Mouse (Mus musculus) hindbrain, embryonic 15.5 days (tissue): ENCODE measurements around the gene Slc46a1. TPM values are rescaled to one million over a fixed set of nuclear protein-coding genes. Genes with fewer than 3 reads are reported as not detected.
A peak's percentile ranks its signal among the peaks of the same experiment; 100 is the strongest.

Source experiments
- ATAC-seq: fragments of 200-750 bp; cut with Nextera tagmentation; 2 replicates; pipeline ENCODE4 v1.8.0; 2017; ENCODE audit warnings: low read depth, moderate number of reproducible peaks, moderate TSS enrichment; ENCODE audit not compliant: low FRiP score
- H3K27ac ChIP-seq: fragments of 300-500 bp; sonication (generic); replicated peaks from 2 replicates; pipeline ENCODE4 v1.5.1; 2015; ENCODE audit warnings: mild to moderate bottlenecking, inconsistent platforms
- H3K27me3 ChIP-seq: fragments of 300-500 bp; sonication (generic); 2 replicates; pipeline ENCODE4 v1.6.1; 2015; ENCODE audit warnings: control low read depth, inconsistent platforms
- H3K36me3 ChIP-seq: fragments of 300-500 bp; sonication (generic); 2 replicates; pipeline ENCODE4 v1.6.1; 2015; ENCODE audit warnings: control low read depth, inconsistent platforms
- H3K4me1 ChIP-seq: fragments of 300-500 bp; sonication (generic); replicated peaks from 2 replicates; pipeline ENCODE4 v1.6.1; 2015; ENCODE audit warnings: control low read depth, inconsistent platforms
- H3K4me2 ChIP-seq: fragments of 300-500 bp; sonication (generic); 2 replicates; pipeline ENCODE4 v1.6.1; 2015; ENCODE audit warnings: moderate library complexity, mild to moderate bottlenecking, inconsistent platforms
- H3K4me3 ChIP-seq: fragments of 300-500 bp; sonication (generic); 2 replicates; pipeline ENCODE4 v1.5.1; 2015; ENCODE audit warnings: mild to moderate bottlenecking, inconsistent platforms
- H3K9ac ChIP-seq: fragments of 300-500 bp; sonication (generic); 2 replicates; pipeline ENCODE4 v1.6.1; 2015; ENCODE audit warnings: inconsistent platforms
- H3K9me3 ChIP-seq: fragments of 300-500 bp; sonication (generic); 2 replicates; pipeline ENCODE4 v1.6.1; 2016; ENCODE audit warnings: control low read depth, inconsistent platforms
- WGBS: fragments of 180-500 bp; shearing (Covaris S2); methylation state at CpG from one replicate; pipeline ENCODE4 v1.1.7; 2015; 5-methylcytosine and 5-hydroxymethylcytosine counted together
- polyA plus RNA-seq: library from polyadenylated mRNA; unstranded; fragments of >200 nt; fragmentation: Nextera tagmentation; extraction: Ambion mirVana; gene quantifications from 2 replicates; pipeline ENCODE4 v1.2.1, GENCODE M21; 2015

The Slc46a1 gene
- polyA plus RNA-seq, 1 experiment from 2014 or later = 28.4 TPM

- H3K9ac ChIP-seq = no peak overlapping the region
- H3K4me3 ChIP-seq = no peak overlapping the region
- 73% methylated on average over 5 of the region's 5 CpGs for WGBS
- no peak overlapping the region for H3K4me2 ChIP-seq
- no peaks in the 10 kb centered on the region for H3K36me3 ChIP-seq
- H3K9me3 ChIP-seq = no peaks in the 10 kb centered on the region
- no peaks in the 10 kb centered on the region for H3K27me3 ChIP-seq
- no peak for ATAC-seq
- peaks cover 18% of the 10 kb centered on the region for H3K4me1 ChIP-seq
- no peak overlapping the region for H3K27ac ChIP-seq
These were observed 2.8 kb upstream of the Slc46a1 start for GRCm38 (mm10) chr11:78462669-78463068.

- Histone ChIP-seq H3K4me1 (peaks cover 18% of the 10 kb centered on the region), H3K4me2 (no peak overlapping the region), H3K36me3 (no peaks in the 10 kb centered on the region), H3K27me3 (no peaks in the 10 kb centered on the region), H3K9ac (no peak overlapping the region), H3K9me3 (no peaks in the 10 kb centered on the region), H3K4me3 (no peak overlapping the region), H3K27ac (no peak overlapping the region)
- WGBS = 70% methylated on average over 13 of the region's 13 CpGs
- ATAC-seq = no peak
These were observed 2.0 kb upstream of the Slc46a1 start for GRCm38 (mm10) chr11:78463286-78464036.

- no peaks in the 10 kb centered on the region for H3K9me3 ChIP-seq
- H3K27ac ChIP-seq = peak overlapping the region; percentile 91; the same call in 1 of the 2 replicates
- H3K9ac ChIP-seq = no peak overlapping the region
- no peaks in the 10 kb centered on the region for H3K36me3 ChIP-seq
- H3K4me2 ChIP-seq = peak overlapping the region; percentile 88
- no peak; the same call in 1 of the 2 replicates for ATAC-seq
- no peaks in the 10 kb centered on the region for H3K27me3 ChIP-seq
- peaks cover 18% of the 10 kb centered on the region for H3K4me1 ChIP-seq
- WGBS = 17% methylated on average over 9 of the region's 9 CpGs
- H3K4me3 ChIP-seq = peak overlapping the region; percentile 82
These were observed 381 bp upstream of the Slc46a1 start for GRCm38 (mm10) chr11:78465116-78465515.

GRCm38 (mm10) chr11:78466242-78466912 is 880 bp downstream of the Slc46a1 start:
- Histone ChIP-seq H3K4me2 (peak overlapping the region; percentile 88), H3K9ac (peak overlapping the region; percentile 86), H3K9me3 (no peaks in the 10 kb centered on the region), H3K27ac (peak overlapping the region; percentile 91), H3K36me3 (no peaks in the 10 kb centered on the region), H3K4me1 (peaks cover 18% of the 10 kb centered on the region), H3K4me3 (peak overlapping the region; percentile 82), H3K27me3 (no peaks in the 10 kb centered on the region)
- peak; percentile 33 for ATAC-seq
- 48% methylated on average over 23 of the region's 23 CpGs for WGBS

- Histone ChIP-seq H3K9me3 (no peaks in the 10 kb centered on the region), H3K4me1 (peaks cover 18% of the 10 kb centered on the region), H3K9ac (no peak overlapping the region), H3K36me3 (no peaks in the 10 kb centered on the region), H3K4me2 (no peak overlapping the region), H3K27me3 (no peaks in the 10 kb centered on the region), H3K4me3 (no peak overlapping the region), H3K27ac (no peak overlapping the region)
- ATAC-seq = no peak
- 85% methylated on average over 7 of the region's 7 CpGs for WGBS
These were observed 2.0 kb downstream of the Slc46a1 start for GRCm38 (mm10) chr11:78467515-78467914.

GRCm38 (mm10) chr11:78467932-78468331 is 2.4 kb downstream of the Slc46a1 start:
- Histone ChIP-seq H3K27me3 (no peaks in the 10 kb centered on the region), H3K9me3 (no peaks in the 10 kb centered on the region), H3K9ac (no peak overlapping the region), H3K4me3 (no peak overlapping the region), H3K4me1 (peaks cover 18% of the 10 kb centered on the region), H3K4me2 (no peak overlapping the region), H3K27ac (no peak overlapping the region), H3K36me3 (no peaks in the 10 kb centered on the region)
- no peak for ATAC-seq
- 71% methylated on average over 3 of the region's 3 CpGs for WGBS

- Histone ChIP-seq H3K9me3 (no peaks in the 10 kb centered on the region), H3K27me3 (no peaks in the 10 kb centered on the region), H3K27ac (no peak overlapping the region), H3K36me3 (0 out of 2 replicates have a peak, but pooled peaks cover 9% of the 10 kb centered on the region), H3K4me1 (peaks cover 6% of the 10 kb centered on the region), H3K9ac (no peak overlapping the region), H3K4me2 (no peak overlapping the region), H3K4me3 (no peak overlapping the region)
- no peak for ATAC-seq
- 95% methylated on average over 10 of the region's 10 CpGs for whole genome bisulfite sequencing
These were observed 6.0 kb downstream of the Slc46a1 start for GRCm38 (mm10) chr11:78471326-78472103.

GRCm38 (mm10) chr11:78475289-78475688 is 9.8 kb downstream of the Slc46a1 start:
- Histone ChIP-seq H3K9ac (no peak overlapping the region), H3K4me2 (no peak overlapping the region), H3K36me3 (peaks cover 15% of the 10 kb centered on the region; the same call in 1 of the 2 replicates), H3K4me3 (no peak overlapping the region), H3K4me1 (no peaks in the 10 kb centered on the region), H3K9me3 (no peaks in the 10 kb centered on the region), H3K27me3 (no peaks in the 10 kb centered on the region), H3K27ac (no peak overlapping the region)
- 82% methylated on average over 3 of the region's 3 CpGs for WGBS
- no peak for ATAC-seq

GRCm38 (mm10) chr11:78483639-78484038 is 18.1 kb downstream of the Slc46a1 start:
- H3K4me1 ChIP-seq = no peaks in the 10 kb centered on the region
- WGBS = 66% methylated on average over 7 of the region's 7 CpGs
- H3K4me3 ChIP-seq = no peak overlapping the region
- no peak for ATAC-seq
- no peaks in the 10 kb centered on the region for H3K9me3 ChIP-seq
- H3K36me3 ChIP-seq = peaks cover 61% of the 10 kb centered on the region
- no peaks in the 10 kb centered on the region for H3K27me3 ChIP-seq
- H3K4me2 ChIP-seq = no peak overlapping the region
- H3K27ac ChIP-seq = no peak overlapping the region
- H3K9ac ChIP-seq = no peak overlapping the region

- Histone ChIP-seq H3K4me2 (no peak overlapping the region), H3K27me3 (no peaks in the 10 kb centered on the region), H3K9me3 (no peaks in the 10 kb centered on the region), H3K4me3 (no peak overlapping the region), H3K36me3 (peaks cover 30% of the 10 kb centered on the region), H3K9ac (no peak overlapping the region), H3K27ac (no peak overlapping the region), H3K4me1 (peaks cover 14% of the 10 kb centered on the region)
- ATAC-seq = no peak
- 2% methylated on average over 8 of the region's 8 CpGs for WGBS
These were observed 22.7 kb downstream of the Slc46a1 start for GRCm38 (mm10) chr11:78488168-78488567.

GRCm38 (mm10) chr11:78490781-78491241 is 25.3 kb downstream of the Slc46a1 start:
- no peaks in the 10 kb centered on the region for H3K27me3 ChIP-seq
- H3K36me3 ChIP-seq = peaks cover 22% of the 10 kb centered on the region
- peaks cover 29% of the 10 kb centered on the region for H3K4me1 ChIP-seq
- ATAC-seq = peak; percentile 83
- H3K27ac ChIP-seq = no peak overlapping the region; the same call in 1 of the 2 replicates
- peak overlapping the region; percentile 21 for H3K4me3 ChIP-seq
- H3K9me3 ChIP-seq = no peaks in the 10 kb centered on the region
- H3K4me2 ChIP-seq = peak overlapping the region; percentile 53
- 6% methylated on average over 48 of the region's 48 CpGs for WGBS
- H3K9ac ChIP-seq = no peak overlapping the region
